Mouse (Mus musculus): ENCODE data around the gene Olfr960. TPM values are rescaled to one million over a fixed set of nuclear protein-coding genes. Genes with fewer than 3 reads are reported as not detected.

Gene Olfr960
- total and polyA plus RNA-seq, 3 experiments, result not detected

DNA sequence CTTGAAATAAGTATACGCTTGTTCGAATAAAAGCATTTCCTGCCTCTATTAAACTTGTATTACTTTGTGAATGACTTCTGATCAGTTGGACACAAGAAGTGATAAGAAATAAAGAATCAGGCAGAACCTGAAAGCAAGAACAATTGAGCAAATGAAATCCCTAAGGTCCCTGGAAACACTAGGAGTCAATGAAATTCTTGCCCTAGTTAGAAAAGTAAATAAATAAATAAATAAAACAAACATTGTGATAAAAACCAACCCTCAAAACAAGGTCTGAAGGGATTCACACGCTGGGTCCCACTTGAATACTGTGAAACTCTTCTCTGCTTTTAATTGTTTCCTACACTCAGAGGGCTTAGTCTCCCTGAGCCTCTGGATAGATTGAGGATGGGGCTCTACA is 10.8 kb upstream of the Olfr960 start, which contains the start of gene Olfr148:
TSS of gene Olfr148 (plus strand) at position 301 of the 400 bp plus-strand sequence.
- Histone ChIP-seq H3K27ac (ENCODE audit: control insufficient read depth, low read depth, low read length) (no peak within 1 kb of the TSS), H3K9ac (ENCODE audit: control insufficient read depth, low read depth, low read length, poor library complexity, severe bottlenecking) (no peak within 1 kb of the TSS), H3K27me3 (ENCODE audit: control insufficient read depth in 1 of 2, insufficient read depth in 2 of 2, low read length in 2 of 2) (no peaks in the 10 kb centered on the region), H3K36me3 (ENCODE audit: control insufficient read depth in 1 of 2, insufficient read depth in 2 of 2, low read length in 2 of 2) (no peaks in the 10 kb centered on the region), H3K4me1 (ENCODE audit: control insufficient read depth in 1 of 2, insufficient read depth in 2 of 2, low read length in 2 of 2) (no peaks in the 10 kb centered on the region), H3K4me3 (ENCODE audit: control insufficient read depth in 1 of 2, insufficient read depth in 1 of 2, low read depth in 2 of 2, low read length in 2 of 2) (no peak within 1 kb of the TSS), H3K79me2 (ENCODE audit: control insufficient read depth, insufficient read depth, low read length, poor library complexity) (no peaks in the 10 kb centered on the region), H3K9me3 (replicated peaks; ENCODE audit: insufficient read depth, low read length) (no peaks in the 10 kb centered on the region)
- TF ChIP-seq GATA1 (IDR thresholded peaks at IDR 0.05; ENCODE audit: low read depth, low read length) (no peak), MAX (IDR thresholded peaks at IDR 0.05; ENCODE audit: low read length) (no peak), RAD21 (IDR thresholded peaks at IDR 0.05; ENCODE audit: low read depth, low read length) (no peak), POLR2AphosphoS2 (IDR thresholded peaks at IDR 0.05; ENCODE audit: low read length) (no peak), ZMIZ1 (IDR thresholded peaks at IDR 0.05; ENCODE audit: low read depth, low read length) (no peak), CHD1 (IDR thresholded peaks at IDR 0.05; ENCODE audit: low read depth, low read length) (no peak), POLR2AphosphoS5 (IDR thresholded peaks at IDR 0.05; ENCODE audit: borderline replicate concordance, low read depth, low read length) (no peak), HCFC1 (IDR thresholded peaks at IDR 0.05; ENCODE audit: low read depth, low read length) (no peak), MEF2A (IDR thresholded peaks at IDR 0.05; ENCODE audit: extremely low read depth, insufficient replicate concordance, low read depth, low read length, poor library complexity, severe bottlenecking) (no peak), ETS1 (IDR thresholded peaks at IDR 0.05; ENCODE audit: low read depth, low read length) (no peak), ZNF384 (IDR thresholded peaks at IDR 0.05; ENCODE audit: low read depth, low read length) (no peak), RCOR1 (IDR thresholded peaks at IDR 0.05; ENCODE audit: low read depth, low read length) (no peak), JUND (IDR thresholded peaks at IDR 0.05; ENCODE audit: low read depth, low read length) (no peak), MAFK (IDR thresholded peaks at IDR 0.05; ENCODE audit: borderline replicate concordance, low read depth, low read length) (no peak), TAL1 (IDR thresholded peaks at IDR 0.05; ENCODE audit: low read length) (no peak), SMC3 (IDR thresholded peaks at IDR 0.05; ENCODE audit: low read depth, low read length) (no peak), MXI1 (IDR thresholded peaks at IDR 0.05; ENCODE audit: low read depth, low read length) (no peak), POLR2A (IDR thresholded peaks at IDR 0.05; ENCODE audit: control insufficient read depth in 1 of 2, insufficient read depth in 1 of 2, low read depth in 1 of 2, low read length in 2 of 2, poor library complexity in 1 of 2) (no peak)
- no peak for DNase-seq (ENCODE audit: low read depth, low spot score)

DNA sequence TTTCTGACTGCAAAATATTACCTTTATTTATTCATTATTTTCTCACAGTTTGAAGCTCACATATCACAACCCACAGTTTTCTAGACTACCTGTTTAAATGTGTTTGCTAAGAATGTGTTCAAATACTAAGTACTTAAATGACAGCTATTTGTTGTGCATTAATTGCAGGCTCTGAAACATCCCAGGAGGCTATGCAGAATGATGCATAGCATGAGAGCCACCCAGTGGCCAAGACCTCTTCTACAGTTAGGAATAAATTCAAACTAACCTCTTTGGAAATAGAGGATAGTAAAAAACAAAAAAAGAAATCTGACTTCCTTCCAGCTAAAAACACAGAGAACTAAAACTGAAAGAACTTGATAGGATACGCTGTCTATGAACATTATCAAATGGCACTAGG is 9.2 kb upstream of the Olfr960 start:
- H3K9ac ChIP-seq (ENCODE audit: control insufficient read depth, low read depth, low read length, poor library complexity, severe bottlenecking), result no peak overlapping the region
- no peaks in the 10 kb centered on the region for H3K9me3 ChIP-seq (replicated peaks; ENCODE audit: insufficient read depth, low read length)
- no peak for DNase-seq (ENCODE audit: low read depth, low spot score)
- H3K27ac ChIP-seq (ENCODE audit: control insufficient read depth, low read depth, low read length), result no peak overlapping the region
- H3K79me2 ChIP-seq (ENCODE audit: control insufficient read depth, insufficient read depth, low read length, poor library complexity), result no peaks in the 10 kb centered on the region
- TF ChIP-seq MEF2A (IDR thresholded peaks at IDR 0.05; ENCODE audit: extremely low read depth, insufficient replicate concordance, low read depth, low read length, poor library complexity, severe bottlenecking) (no peak), RAD21 (IDR thresholded peaks at IDR 0.05; ENCODE audit: low read depth, low read length) (peak; percentile 4), JUND (IDR thresholded peaks at IDR 0.05; ENCODE audit: low read depth, low read length) (no peak), CTCF (IDR thresholded peaks at IDR 0.05 in 2 of 3, conservative IDR thresholded peaks at IDR 0.05 in 1 of 3; ENCODE audit: control insufficient read depth in 1 of 3, insufficient read depth in 1 of 3, low read depth in 2 of 3, low read length in 3 of 3, poor library complexity in 1 of 3, severe bottlenecking in 1 of 3) (peak in 1 of 3 experiments; percentile 9; a peak in 1 of 6 replicates)
- no peaks in the 10 kb centered on the region for H3K4me1 ChIP-seq (ENCODE audit: control insufficient read depth in 1 of 2, insufficient read depth in 2 of 2, low read length in 2 of 2)
- no peaks in the 10 kb centered on the region for H3K36me3 ChIP-seq (ENCODE audit: control insufficient read depth in 1 of 2, insufficient read depth in 2 of 2, low read length in 2 of 2)
- H3K4me3 ChIP-seq (ENCODE audit: control insufficient read depth in 1 of 2, insufficient read depth in 1 of 2, low read depth in 2 of 2, low read length in 2 of 2), result no peak overlapping the region
- no peaks in the 10 kb centered on the region for H3K27me3 ChIP-seq (ENCODE audit: control insufficient read depth in 1 of 2, insufficient read depth in 2 of 2, low read length in 2 of 2)

All from MEL (cell line).